Comparison of ENCODE assay signal across 21 mouse cellular contexts in the genomic region with DNA sequence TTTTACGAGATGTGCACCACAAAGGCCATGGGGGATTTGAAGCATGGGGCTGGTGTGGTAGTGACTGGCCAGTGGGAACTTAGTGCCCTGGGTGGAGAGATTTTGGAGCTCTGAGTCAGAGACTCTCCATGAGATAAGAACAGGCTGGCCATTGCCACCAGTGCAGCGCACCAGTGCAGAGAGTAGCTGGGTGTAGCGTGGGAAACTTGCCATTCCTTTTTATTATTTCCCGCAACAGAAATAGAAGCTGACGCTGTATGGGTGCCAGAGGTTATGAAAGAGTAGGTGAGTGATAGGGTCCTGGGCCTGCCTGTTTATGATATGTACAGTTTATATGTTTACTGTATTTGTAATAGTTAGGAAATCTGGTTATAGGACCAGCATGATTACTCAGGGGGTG.
DNase-seq lines count a peak whose midpoint lies in the region; ATAC-seq lines count a peak whose summit lies in the region.
"Had no signal": no experiment of that assay in that cellular context is flagged by ENCODE, and none has a peak within 500 bp of the region (broad histone marks: within the 10 kb centered on the region; RNA-seq: fewer than 3 reads in every experiment).

No protein-coding gene starts in this region.

- DNase-seq in heart, adult 11 months = peak; percentile 93
- peak; percentile 2 to 12 for DNase-seq in urinary bladder, postnatal 36 days (ENCODE audit: low spot score in 2 of 2)
- no peak for DNase-seq in urinary bladder, postnatal 14 days (ENCODE audit: low spot score)
- DNase-seq in heart, postnatal 10 days = peak; percentile 25 to 38
- DNase-seq in midbrain, embryonic 10.5 days (ENCODE audit: low spot score) = no peak
- DNase-seq in thymus, postnatal 0 days (ENCODE audit: low spot score) = no peak
- DNase-seq: adrenal gland, adult 2 months; adrenal gland, postnatal 25 days; cerebellum, adult 8-10 months; cerebellum, postnatal 14 days; gastrocnemius, postnatal 36 days; kidney, adult 2 months had no signal

- H3K27ac ChIP-seq in heart, embryonic 12.5 days (ENCODE audit: poor library complexity, severe bottlenecking) = no peak overlapping the region
- no peak overlapping the region for H3K27ac ChIP-seq in midbrain, embryonic 10.5 days (replicated peaks)
- H3K27ac ChIP-seq: embryonic facial prominence, embryonic 12.5 days; forebrain, embryonic 12.5 days; hindbrain, embryonic 15.5 days had no signal

- no peaks in the 10 kb centered on the region for H3K4me1 ChIP-seq in heart, embryonic 12.5 days (replicated peaks)
- H3K4me1 ChIP-seq in midbrain, embryonic 10.5 days = no peaks in the 10 kb centered on the region
- H3K4me1 ChIP-seq: embryonic facial prominence, embryonic 12.5 days; forebrain, embryonic 12.5 days had no signal

- no peaks in the 10 kb centered on the region for H3K9me3 ChIP-seq in heart, embryonic 12.5 days (replicated peaks)
- no peaks in the 10 kb centered on the region for H3K9me3 ChIP-seq in midbrain, embryonic 10.5 days (replicated peaks)
- H3K9me3 ChIP-seq: embryonic facial prominence, embryonic 12.5 days; forebrain, embryonic 12.5 days; hindbrain, embryonic 15.5 days had no signal

- H3K9ac ChIP-seq in heart, embryonic 12.5 days = no peak overlapping the region
- H3K9ac ChIP-seq: embryonic facial prominence, embryonic 12.5 days; forebrain, embryonic 12.5 days; hindbrain, embryonic 15.5 days had no signal

- H3K27me3 ChIP-seq in heart, embryonic 12.5 days (replicated peaks) = no peaks in the 10 kb centered on the region
- H3K27me3 ChIP-seq in midbrain, embryonic 10.5 days (ENCODE audit: low read depth, poor library complexity, severe bottlenecking) = no peaks in the 10 kb centered on the region
- H3K27me3 ChIP-seq: CH12.LX; forebrain, embryonic 12.5 days; hindbrain, embryonic 15.5 days; Patski had no signal

- no peak overlapping the region for H3K4me3 ChIP-seq in heart, embryonic 12.5 days
- H3K4me3 ChIP-seq in midbrain, embryonic 10.5 days = no peak overlapping the region
- H3K4me3 ChIP-seq: embryonic facial prominence, embryonic 12.5 days; forebrain, embryonic 12.5 days; hindbrain, embryonic 15.5 days had no signal

- intact Hi-C loops in heart, postnatal 10 days (cut with DNase I) = no loop called here

- no peak overlapping the region for H3K4me2 ChIP-seq in heart, embryonic 12.5 days
- H3K4me2 ChIP-seq: embryonic facial prominence, embryonic 12.5 days; forebrain, embryonic 12.5 days; hindbrain, embryonic 15.5 days had no signal

- no peaks in the 10 kb centered on the region for H3K36me3 ChIP-seq in heart, embryonic 12.5 days
- H3K36me3 ChIP-seq in midbrain, embryonic 10.5 days = no peaks in the 10 kb centered on the region
- H3K36me3 ChIP-seq: embryonic facial prominence, embryonic 12.5 days; forebrain, embryonic 12.5 days; hindbrain, embryonic 15.5 days had no signal

- ATAC-seq in heart, embryonic 12.5 days (ENCODE audit: insufficient number of reproducible peaks, low FRiP score) = no peak
- ATAC-seq: activated CD4-positive, CD25-positive, alpha-beta regulatory T cell, adult 4 months; forebrain, embryonic 16.5 days; intestine, embryonic 16.5 days; Patski had no signal

- 84% methylated on average over 5 of the region's 5 CpGs for WGBS in heart, embryonic 12.5 days
- 95% methylated on average over 5 of the region's 5 CpGs for WGBS in midbrain, embryonic 10.5 days

Comparison
In these comparisons a context has a peak if more than half of its experiments do, and no peak if none do; other contexts are left out.
1. DNase-seq: peak in heart, adult 11 months (single experiment), urinary bladder, postnatal 36 days (2 of 2) and heart, postnatal 10 days (2 of 2); none in urinary bladder, postnatal 14 days (single experiment), midbrain, embryonic 10.5 days (single experiment) and thymus, postnatal 0 days (single experiment).